Mouse (Mus musculus): ENCODE measurements around the gene Olfr520. TPM values are rescaled to one million over a fixed set of nuclear protein-coding genes. Genes with fewer than 3 reads are reported as not detected.
"Not testable (repeated sequence)": the region's sequence is repeated elsewhere in the genome, so short reads cannot be mapped to it uniquely, and the experiment has no call there.

The Olfr520 gene
- polyA plus RNA-seq, 1 experiment = not detected

DNA sequence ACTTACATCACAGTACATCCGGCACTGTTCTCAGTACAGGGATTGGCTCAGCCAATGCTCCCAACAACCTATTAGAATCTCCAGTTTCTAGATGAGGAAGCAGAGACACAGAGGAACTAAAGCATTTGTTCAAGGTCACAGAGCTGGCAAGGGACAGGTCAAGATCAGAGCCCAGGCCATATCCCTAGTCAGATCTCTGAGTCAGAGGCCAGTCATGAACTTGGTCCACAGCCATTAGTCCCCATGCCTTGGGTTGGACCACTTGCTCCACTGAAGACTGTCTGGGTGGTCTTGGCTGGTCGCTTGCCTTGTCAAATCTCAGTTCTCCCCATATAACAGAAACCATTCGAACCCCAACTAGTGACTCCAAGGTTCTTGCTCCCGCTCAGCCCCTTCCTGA, 17.6 kb upstream of the Olfr520 start:
- no peak for DNase-seq
- Histone ChIP-seq H3K27ac (ENCODE audit: insufficient read depth, low read length) (no peak overlapping the region), H3K4me3 (replicated peaks; ENCODE audit: insufficient read depth, low read depth, low read length) (no peak overlapping the region), H3K27me3 (ENCODE audit: control insufficient read depth, insufficient read depth, low read length) (no peaks in the 10 kb centered on the region), H3K4me1 (ENCODE audit: control insufficient read depth, insufficient read depth, low read length) (peaks cover 15% of the 10 kb centered on the region)
- no peak for TF ChIP-seq CTCF (IDR thresholded peaks at IDR 0.05; ENCODE audit: borderline replicate concordance, insufficient read depth, low read depth, low read length)
- no peak for TF ChIP-seq POLR2A (IDR thresholded peaks at IDR 0.05; ENCODE audit: borderline replicate concordance, insufficient read depth, low read length)
- WGBS = 86% methylated on average over 4 of the region's 4 CpGs

DNA sequence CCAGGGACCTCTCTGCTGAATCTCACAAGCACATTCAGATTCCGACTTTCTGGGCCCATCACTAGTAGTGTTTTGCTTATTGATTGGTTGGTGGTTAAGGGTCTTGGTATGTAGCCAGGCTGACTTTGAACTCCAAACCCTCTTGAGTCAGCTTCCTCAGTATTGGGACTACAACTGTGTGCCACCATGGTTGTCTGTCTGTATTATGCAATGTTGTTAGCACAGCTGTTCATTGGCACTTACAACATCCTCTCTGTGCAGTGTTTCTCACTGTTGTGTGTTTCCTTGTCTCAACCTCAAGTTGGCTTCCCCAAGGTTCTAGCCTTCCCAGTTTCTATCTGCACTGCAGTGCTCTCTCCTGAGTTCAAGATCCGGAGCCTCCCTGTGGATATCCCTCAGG, 13.5 kb upstream of the Olfr520 start:
- 85% methylated on average over 2 of the region's 2 CpGs for WGBS
- TF ChIP-seq CTCF (IDR thresholded peaks at IDR 0.05; ENCODE audit: borderline replicate concordance, insufficient read depth, low read depth, low read length) (no peak), POLR2A (IDR thresholded peaks at IDR 0.05; ENCODE audit: borderline replicate concordance, insufficient read depth, low read length) (no peak)
- H3K4me3 ChIP-seq (replicated peaks; ENCODE audit: insufficient read depth, low read depth, low read length) = no peak overlapping the region
- no peak overlapping the region for H3K27ac ChIP-seq (ENCODE audit: insufficient read depth, low read length)
- no peak for DNase-seq
- no peaks in the 10 kb centered on the region for H3K4me1 ChIP-seq (ENCODE audit: control insufficient read depth, insufficient read depth, low read length)
- H3K27me3 ChIP-seq (ENCODE audit: control insufficient read depth, insufficient read depth, low read length) = no peaks in the 10 kb centered on the region

- no peak for TF ChIP-seq POLR2A (IDR thresholded peaks at IDR 0.05; ENCODE audit: borderline replicate concordance, insufficient read depth, low read length)
- 97% methylated on average over 2 of the region's 2 CpGs for WGBS
- H3K27ac ChIP-seq (ENCODE audit: insufficient read depth, low read length) = no peak overlapping the region
- no peak for DNase-seq
- no peak overlapping the region for H3K4me3 ChIP-seq (replicated peaks; ENCODE audit: insufficient read depth, low read depth, low read length)
- no peaks in the 10 kb centered on the region for H3K27me3 ChIP-seq (ENCODE audit: control insufficient read depth, insufficient read depth, low read length)
- H3K4me1 ChIP-seq (ENCODE audit: control insufficient read depth, insufficient read depth, low read length) = no peaks in the 10 kb centered on the region
Measured at GRCm38 (mm10) chr7:99734612-99735011, 4.5 kb downstream of the Olfr520 start.

DNA sequence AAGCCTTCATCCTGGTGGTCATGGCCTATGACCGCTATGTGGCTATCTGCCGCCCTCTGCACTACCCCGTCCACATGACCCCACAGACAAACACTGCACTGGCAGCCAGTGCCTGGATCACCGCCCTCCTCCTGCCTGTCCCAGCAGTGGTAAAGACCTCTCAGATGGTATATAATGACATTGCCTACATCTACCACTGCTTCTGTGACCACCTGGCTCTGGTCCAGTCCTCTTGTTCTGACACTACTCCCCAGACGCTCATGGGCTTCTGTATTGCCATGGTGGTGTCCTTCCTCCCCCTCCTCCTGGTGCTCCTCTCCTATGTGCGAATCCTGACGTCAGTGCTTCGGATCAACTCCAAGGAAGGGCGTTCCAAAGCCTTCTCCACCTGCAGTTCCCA, 5.4 kb downstream of the Olfr520 start:
- not testable (repeated sequence) for H3K27me3 ChIP-seq (ENCODE audit: control insufficient read depth, insufficient read depth, low read length); H3K4me1 ChIP-seq (ENCODE audit: control insufficient read depth, insufficient read depth, low read length); DNase-seq; H3K27ac ChIP-seq (ENCODE audit: insufficient read depth, low read length); H3K4me3 ChIP-seq (replicated peaks; ENCODE audit: insufficient read depth, low read depth, low read length)
- WGBS = 91% methylated on average over 9 of the region's 9 CpGs

GRCm38 (mm10) chr7:99739276-99739675, 9.2 kb downstream of the Olfr520 start:
- TF ChIP-seq CTCF (IDR thresholded peaks at IDR 0.05; ENCODE audit: borderline replicate concordance, insufficient read depth, low read depth, low read length) (no peak), POLR2A (IDR thresholded peaks at IDR 0.05; ENCODE audit: borderline replicate concordance, insufficient read depth, low read length) (no peak)
- no peak overlapping the region for H3K27ac ChIP-seq (ENCODE audit: insufficient read depth, low read length)
- WGBS = 20% methylated on average over 9 of the region's 9 CpGs
- H3K4me1 ChIP-seq (ENCODE audit: control insufficient read depth, insufficient read depth, low read length) = no peaks in the 10 kb centered on the region
- no peak overlapping the region for H3K4me3 ChIP-seq (replicated peaks; ENCODE audit: insufficient read depth, low read depth, low read length)
- no peaks in the 10 kb centered on the region for H3K27me3 ChIP-seq (ENCODE audit: control insufficient read depth, insufficient read depth, low read length)
- no peak for DNase-seq

GRCm38 (mm10) chr7:99763207-99763606, 33.1 kb downstream of the Olfr520 start, which contains the start of gene Olfr521:
Gene Olfr521 (plus strand): TSS chr7:99763507.
- no peak within 1 kb of the TSS for H3K27ac ChIP-seq (ENCODE audit: insufficient read depth, low read length)
- no peak for DNase-seq
- no peaks in the 10 kb centered on the region for H3K27me3 ChIP-seq (ENCODE audit: control insufficient read depth, insufficient read depth, low read length)
- H3K4me1 ChIP-seq (ENCODE audit: control insufficient read depth, insufficient read depth, low read length) = no peaks in the 10 kb centered on the region
- H3K4me3 ChIP-seq (replicated peaks; ENCODE audit: insufficient read depth, low read depth, low read length) = no peak within 1 kb of the TSS
- 97% methylated on average over 2 of the region's 2 CpGs for WGBS
- TF ChIP-seq POLR2A (IDR thresholded peaks at IDR 0.05; ENCODE audit: borderline replicate concordance, insufficient read depth, low read length) (no peak), CTCF (IDR thresholded peaks at IDR 0.05; ENCODE audit: borderline replicate concordance, insufficient read depth, low read depth, low read length) (no peak)

DNA sequence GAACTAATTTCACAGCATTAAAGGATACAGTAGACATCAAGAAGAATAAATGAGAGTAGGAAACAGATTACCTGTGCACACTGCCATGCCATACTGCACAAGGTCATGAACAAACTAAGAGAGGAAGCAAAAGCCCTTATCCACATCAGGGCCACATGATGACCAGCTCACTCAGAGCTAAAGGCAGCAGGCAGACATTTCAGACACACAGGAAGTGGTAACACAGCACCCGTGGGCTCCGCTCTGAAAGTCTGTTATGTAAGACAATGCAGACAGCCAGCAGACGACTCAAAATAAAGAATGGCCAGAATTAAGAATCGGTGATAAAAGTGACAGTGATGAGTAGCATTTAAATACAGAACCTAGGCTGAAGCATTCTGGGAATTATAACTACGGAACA, 51.3 kb downstream of the Olfr520 start:
- TF ChIP-seq CTCF (IDR thresholded peaks at IDR 0.05; ENCODE audit: borderline replicate concordance, insufficient read depth, low read depth, low read length) = no peak
- no peak for TF ChIP-seq POLR2A (IDR thresholded peaks at IDR 0.05; ENCODE audit: borderline replicate concordance, insufficient read depth, low read length)
- no peak for DNase-seq

DNA sequence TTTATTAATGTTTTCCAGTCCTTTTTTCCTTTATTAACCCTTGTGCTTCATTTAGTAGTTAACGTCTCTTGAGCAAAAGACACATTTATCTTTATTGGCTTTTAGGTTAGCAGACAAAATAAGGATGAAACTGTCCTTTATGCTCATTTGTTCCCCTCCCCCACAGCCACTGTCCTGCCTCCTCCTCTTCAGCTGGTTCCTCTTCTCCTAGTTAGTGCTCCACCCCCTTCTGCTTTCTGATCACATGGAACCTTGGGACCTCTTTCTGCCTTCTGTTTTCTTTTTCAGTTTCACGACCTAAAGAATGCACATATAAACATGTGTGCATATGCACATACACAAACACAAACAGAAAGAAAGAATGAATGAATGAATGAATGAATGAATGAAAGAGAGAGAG, 51.8 kb downstream of the Olfr520 start:
- TF ChIP-seq CTCF (IDR thresholded peaks at IDR 0.05; ENCODE audit: borderline replicate concordance, insufficient read depth, low read depth, low read length) = no peak
- no peak for TF ChIP-seq POLR2A (IDR thresholded peaks at IDR 0.05; ENCODE audit: borderline replicate concordance, insufficient read depth, low read length)
- Histone ChIP-seq H3K4me1 (ENCODE audit: control insufficient read depth, insufficient read depth, low read length) (no peaks in the 10 kb centered on the region), H3K27me3 (ENCODE audit: control insufficient read depth, insufficient read depth, low read length) (no peaks in the 10 kb centered on the region), H3K4me3 (replicated peaks; ENCODE audit: insufficient read depth, low read depth, low read length) (no peak overlapping the region), H3K27ac (ENCODE audit: insufficient read depth, low read length) (no peak overlapping the region)
- no peak for DNase-seq
- 82% methylated on average over 2 of the region's 2 CpGs for WGBS

More for the DNA sequence above, 51.3 kb downstream of the Olfr520 start:
- no peak overlapping the region for H3K27ac ChIP-seq (ENCODE audit: insufficient read depth, low read length)
- no peak overlapping the region for H3K4me3 ChIP-seq (replicated peaks; ENCODE audit: insufficient read depth, low read depth, low read length)
- WGBS = 81% methylated on average over 5 of the region's 5 CpGs
- no peaks in the 10 kb centered on the region for H3K27me3 ChIP-seq (ENCODE audit: control insufficient read depth, insufficient read depth, low read length)
- H3K4me1 ChIP-seq (ENCODE audit: control insufficient read depth, insufficient read depth, low read length) = no peaks in the 10 kb centered on the region

DNA sequence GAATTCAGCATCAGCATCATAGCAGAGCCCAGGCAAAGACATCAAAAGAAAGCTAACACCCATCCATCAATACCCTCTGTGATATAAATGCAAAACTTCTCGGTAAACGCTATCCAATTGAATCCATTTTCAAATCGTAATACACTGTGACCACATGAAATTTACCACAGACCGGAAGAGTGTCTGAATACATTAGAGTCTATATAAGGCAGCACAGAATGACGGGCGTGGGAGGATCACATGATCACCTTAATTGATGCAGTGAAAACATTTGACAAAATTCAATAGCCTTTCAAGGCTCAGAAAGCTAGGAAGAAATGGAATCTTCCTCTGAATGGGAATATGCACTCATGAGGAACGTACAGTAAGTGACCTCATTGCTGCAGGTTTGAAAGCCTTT, 53.3 kb downstream of the Olfr520 start:
- H3K4me1 ChIP-seq (ENCODE audit: control insufficient read depth, insufficient read depth, low read length) = no peaks in the 10 kb centered on the region
- no peak overlapping the region for H3K4me3 ChIP-seq (replicated peaks; ENCODE audit: insufficient read depth, low read depth, low read length)
- H3K27ac ChIP-seq (ENCODE audit: insufficient read depth, low read length) = no peak overlapping the region
- 69% methylated on average over 7 of the region's 7 CpGs for WGBS
- H3K27me3 ChIP-seq (ENCODE audit: control insufficient read depth, insufficient read depth, low read length) = no peaks in the 10 kb centered on the region
- TF ChIP-seq POLR2A (IDR thresholded peaks at IDR 0.05; ENCODE audit: borderline replicate concordance, insufficient read depth, low read length) (no peak), CTCF (IDR thresholded peaks at IDR 0.05; ENCODE audit: borderline replicate concordance, insufficient read depth, low read depth, low read length) (no peak)
- DNase-seq = no peak

Data from cerebellum, adult 2 months (tissue).